Mouse (Mus musculus): ENCODE data around the gene Slc46a1. TPM values are rescaled to one million over a fixed set of nuclear protein-coding genes. Genes with fewer than 3 reads are reported as not detected.
A peak's percentile ranks its signal among the peaks of the same experiment; 100 is the strongest.

Gene Slc46a1
- 6.9 and 7.3 TPM in 2 replicates for polyA plus RNA-seq (2015; fragmentation: Nextera tagmentation; extraction: Ambion mirVana)

DNA sequence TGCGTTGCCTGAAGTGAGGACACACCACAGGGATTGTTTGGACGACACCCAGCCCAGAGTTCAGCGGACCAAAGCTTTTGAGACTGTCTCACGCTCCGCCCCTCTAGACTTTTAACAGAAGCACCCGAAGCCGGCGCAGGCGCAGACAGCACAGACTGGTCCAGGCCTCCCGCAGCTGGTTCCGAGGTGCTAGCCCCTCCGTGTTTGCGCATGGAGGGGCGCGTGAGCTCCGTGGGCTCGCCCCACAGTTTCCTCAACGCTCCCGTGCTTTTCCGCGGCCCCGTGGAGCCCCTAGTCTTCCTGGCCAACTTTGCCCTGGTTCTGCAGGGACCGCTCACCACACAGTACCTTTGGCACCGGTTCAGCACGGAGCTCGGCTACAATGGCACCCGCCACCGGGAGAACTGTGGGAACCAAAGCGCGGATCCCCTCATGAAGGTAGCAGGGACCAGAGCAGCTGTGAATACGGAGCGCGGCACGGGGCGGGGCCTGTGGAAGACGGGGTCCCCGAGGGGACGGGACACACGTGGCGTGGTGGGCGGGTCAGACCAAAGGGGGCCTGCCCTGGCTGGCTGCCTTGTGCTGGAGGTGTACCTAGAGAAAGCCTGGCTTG is at the start of gene Slc46a1:
TSS of gene Slc46a1 (plus strand) at position 130 of the 613 bp plus-strand sequence.
- WGBS, result under 1% methylated on average over 41 of the region's 41 CpGs
- Histone ChIP-seq H3K4me1 (peaks cover 28% of the 10 kb centered on the region), H3K36me3 (no peaks in the 10 kb centered on the region), H3K9me3 (peaks cover 5% of the 10 kb centered on the region; the same call in 1 of the 2 replicates), H3K27ac (replicated peaks) (peak within 1 kb of the TSS; percentile 89), H3K4me2 (peak within 1 kb of the TSS; percentile 81), H3K4me3 (peak within 1 kb of the TSS; percentile 64), H3K27me3 (replicated peaks) (no peaks in the 10 kb centered on the region), H3K9ac (peak within 1 kb of the TSS; percentile 87)
- ATAC-seq (ENCODE audit: extremely low read depth, insufficient number of reproducible peaks, low FRiP score, low TSS enrichment), result peak; percentile 73; the same call in 1 of the 2 replicates

DNA sequence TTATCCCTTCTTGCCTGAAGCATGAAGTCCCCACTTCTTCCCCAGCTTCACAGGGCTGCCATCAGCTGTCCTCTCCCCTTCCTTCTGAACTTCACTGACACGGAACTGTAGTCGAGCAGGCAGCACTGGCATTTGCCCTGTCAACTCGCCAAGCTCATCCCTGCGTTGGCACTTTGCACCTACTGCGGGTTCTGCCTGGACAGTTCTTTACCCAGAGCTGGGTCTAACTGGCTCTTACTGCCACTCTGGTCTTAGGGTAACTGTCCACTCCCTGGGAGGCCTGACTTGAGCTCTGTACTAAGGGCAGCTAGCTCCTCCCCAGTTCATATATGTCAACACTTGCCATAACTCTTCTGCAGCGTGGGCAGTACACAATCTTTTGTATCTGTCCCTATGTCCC is 48.6 kb upstream of the Slc46a1 start:
- Histone ChIP-seq H3K27me3 (replicated peaks) (peaks cover 61% of the 10 kb centered on the region), H3K27ac (replicated peaks) (no peak overlapping the region), H3K4me2 (no peak overlapping the region), H3K36me3 (no peaks in the 10 kb centered on the region), H3K9me3 (no peaks in the 10 kb centered on the region), H3K4me3 (no peak overlapping the region), H3K4me1 (no peaks in the 10 kb centered on the region), H3K9ac (no peak overlapping the region)
- 70% methylated on average over 6 of the region's 6 CpGs for WGBS
- no peak for ATAC-seq (ENCODE audit: extremely low read depth, insufficient number of reproducible peaks, low FRiP score, low TSS enrichment)

DNA sequence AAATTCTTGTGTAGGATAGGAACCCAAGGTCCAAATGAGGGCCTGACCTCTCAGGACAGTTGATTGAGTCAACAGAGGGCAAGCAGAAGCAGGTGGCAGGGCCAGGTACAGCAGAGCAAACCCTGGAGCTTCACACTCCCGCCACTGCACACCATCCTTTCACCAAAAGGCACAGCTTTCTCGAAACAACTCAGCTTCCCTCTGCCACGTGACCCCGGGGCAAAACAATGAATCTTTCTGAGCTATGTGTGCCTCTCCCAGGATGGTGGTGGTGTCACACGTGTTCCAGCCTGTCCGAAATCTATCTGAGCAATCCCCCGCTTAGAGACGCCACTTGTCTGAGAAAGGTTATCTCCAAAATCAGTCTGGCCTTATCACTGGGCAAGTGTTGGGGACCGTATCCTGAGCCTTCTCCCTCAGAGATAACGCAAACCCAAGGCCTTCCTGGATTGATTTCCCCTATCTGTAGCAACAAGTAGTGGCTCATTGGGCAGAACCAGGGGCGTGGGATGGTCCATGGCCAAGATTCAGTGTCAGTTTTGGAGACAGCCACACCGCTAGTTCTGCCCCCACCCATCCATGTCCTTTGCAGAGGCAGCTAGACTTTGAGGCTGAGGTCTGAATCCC is 45.1 kb upstream of the Slc46a1 start:
- Histone ChIP-seq H3K27ac (replicated peaks) (no peak overlapping the region), H3K27me3 (replicated peaks) (peaks cover 60% of the 10 kb centered on the region), H3K4me1 (no peaks in the 10 kb centered on the region), H3K4me3 (no peak overlapping the region), H3K9ac (no peak overlapping the region), H3K9me3 (no peaks in the 10 kb centered on the region), H3K4me2 (no peak overlapping the region), H3K36me3 (no peaks in the 10 kb centered on the region)
- no peak for ATAC-seq (ENCODE audit: extremely low read depth, insufficient number of reproducible peaks, low FRiP score, low TSS enrichment)
- WGBS, result 43% methylated on average over 12 of the region's 12 CpGs

DNA sequence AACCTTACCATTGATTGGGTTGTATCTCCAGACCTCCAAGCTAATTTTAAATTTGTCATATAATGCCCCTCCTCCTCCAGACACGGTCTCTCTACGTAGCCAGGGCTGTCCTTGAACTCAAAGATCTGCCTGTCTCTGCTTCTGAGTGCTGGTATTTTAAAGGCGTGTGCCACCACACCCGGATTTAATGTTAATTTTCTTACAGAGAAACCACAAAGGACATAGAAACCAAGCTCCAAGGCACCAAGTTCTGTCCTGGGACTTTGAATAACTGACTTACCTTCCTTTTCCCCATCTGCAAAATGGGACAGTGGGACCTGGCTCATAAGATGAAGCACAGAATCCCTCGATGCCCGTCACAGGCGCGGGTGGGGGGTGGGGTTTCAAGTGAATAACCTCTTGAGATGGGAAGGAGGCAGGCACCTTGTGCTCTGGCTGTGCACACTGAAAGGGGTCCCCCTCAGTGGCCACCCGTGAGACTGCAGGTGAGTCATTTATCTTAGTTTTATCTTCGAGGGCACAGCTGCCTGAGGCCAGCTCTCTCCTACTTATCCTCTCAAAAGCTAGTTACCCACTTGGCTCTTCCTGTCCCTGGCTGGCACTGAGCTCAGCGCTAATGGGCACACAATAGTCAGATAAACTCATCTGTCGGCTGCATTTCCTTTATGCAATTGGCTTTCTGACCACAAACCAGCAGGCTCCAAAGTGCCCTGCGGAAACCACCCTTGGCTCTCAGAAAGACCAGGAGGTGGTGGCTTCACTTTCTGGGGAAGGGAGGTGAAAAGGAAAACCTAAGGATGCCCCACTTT is 44.1 kb upstream of the Slc46a1 start:
- Histone ChIP-seq H3K4me2 (no peak overlapping the region), H3K9ac (no peak overlapping the region), H3K27me3 (replicated peaks) (peaks cover 56% of the 10 kb centered on the region), H3K4me3 (no peak overlapping the region), H3K4me1 (no peaks in the 10 kb centered on the region), H3K27ac (replicated peaks) (no peak overlapping the region), H3K9me3 (no peaks in the 10 kb centered on the region), H3K36me3 (no peaks in the 10 kb centered on the region)
- ATAC-seq (ENCODE audit: extremely low read depth, insufficient number of reproducible peaks, low FRiP score, low TSS enrichment), result no peak
- WGBS, result 51% methylated on average over 13 of the region's 13 CpGs

DNA sequence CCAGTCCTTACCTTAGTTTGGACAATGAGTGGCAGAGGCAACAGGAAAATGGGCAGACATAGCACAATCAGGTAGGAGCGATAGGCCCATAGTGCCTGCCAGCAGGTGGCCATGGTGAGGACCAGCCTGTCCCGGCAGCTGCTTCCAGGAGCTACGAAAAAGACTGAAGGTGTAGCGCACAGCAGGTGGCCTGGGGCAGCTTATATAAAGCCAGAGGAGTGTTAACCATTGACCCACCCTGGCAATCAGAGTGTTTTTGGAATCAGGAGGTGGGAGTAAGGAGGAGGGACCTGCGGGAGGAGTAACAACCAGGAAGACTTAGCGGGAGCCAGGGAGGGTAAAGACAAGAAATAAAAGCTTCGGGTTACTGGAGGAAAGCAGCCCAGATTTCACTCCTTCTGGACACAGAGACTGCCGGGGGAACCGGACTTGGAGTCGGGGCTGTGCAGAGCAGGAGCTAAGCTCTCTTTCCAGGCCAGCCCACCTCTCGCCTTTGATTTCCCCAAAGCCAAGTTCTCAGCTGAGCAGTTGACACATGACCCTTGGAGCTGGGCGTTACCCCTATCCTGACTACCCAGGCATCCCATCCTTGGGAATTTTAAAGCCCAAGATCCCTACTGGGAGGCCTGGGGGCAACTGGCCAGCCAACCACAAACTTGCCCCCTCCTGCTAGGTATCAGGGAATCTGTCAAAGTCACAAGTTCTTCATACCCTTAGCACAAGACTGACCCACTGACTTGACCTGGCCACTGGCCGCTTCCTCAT is 43.3 kb upstream of the Slc46a1 start, which contains the start of gene Slc13a2:
TSS of gene Slc13a2 (minus strand) at position 163 of the 765 bp plus-strand sequence.
- WGBS, result 19% methylated on average over 13 of the region's 13 CpGs

DNA sequence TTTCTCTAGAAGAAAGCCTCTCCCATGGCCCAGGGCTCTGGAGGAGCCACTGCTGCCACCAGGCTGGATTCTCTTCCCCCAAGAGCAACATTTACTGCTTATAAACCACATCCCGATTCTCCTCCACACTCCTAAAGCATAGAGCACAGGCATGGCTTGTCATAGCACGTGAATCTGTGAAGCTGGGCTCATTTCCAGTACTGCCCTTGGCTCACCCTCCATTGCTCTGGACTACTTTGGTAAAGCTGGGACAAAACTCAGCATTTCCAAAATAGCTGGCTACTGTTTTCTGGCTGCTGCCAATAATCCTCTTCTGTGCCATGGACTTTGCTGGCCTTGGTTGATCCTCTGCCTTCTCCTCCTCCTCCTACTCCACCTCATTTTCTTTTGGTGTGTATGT is 41.1 kb upstream of the Slc46a1 start:
- H3K27ac ChIP-seq (replicated peaks), result no peak overlapping the region
- H3K4me1 ChIP-seq, result no peaks in the 10 kb centered on the region
- no peaks in the 10 kb centered on the region for H3K9me3 ChIP-seq
- H3K27me3 ChIP-seq (replicated peaks), result peaks cover 38% of the 10 kb centered on the region
- no peak for ATAC-seq (ENCODE audit: extremely low read depth, insufficient number of reproducible peaks, low FRiP score, low TSS enrichment)
- H3K9ac ChIP-seq, result no peak overlapping the region
- H3K36me3 ChIP-seq, result no peaks in the 10 kb centered on the region
- H3K4me3 ChIP-seq, result no peak overlapping the region
- H3K4me2 ChIP-seq, result no peak overlapping the region
- 54% methylated on average over 2 of the region's 2 CpGs for WGBS

More for the DNA sequence above, 43.3 kb upstream of the Slc46a1 start, which contains the start of gene Slc13a2:
- peaks cover 48% of the 10 kb centered on the region for H3K27me3 ChIP-seq (replicated peaks)
- no peak within 1 kb of the TSS for H3K9ac ChIP-seq
- no peaks in the 10 kb centered on the region for H3K9me3 ChIP-seq
- H3K4me1 ChIP-seq, result no peaks in the 10 kb centered on the region
- H3K4me3 ChIP-seq, result no peak within 1 kb of the TSS
- H3K27ac ChIP-seq (replicated peaks), result no peak within 1 kb of the TSS
- H3K4me2 ChIP-seq, result no peak within 1 kb of the TSS
- ATAC-seq (ENCODE audit: extremely low read depth, insufficient number of reproducible peaks, low FRiP score, low TSS enrichment), result no peak
- no peaks in the 10 kb centered on the region for H3K36me3 ChIP-seq

DNA sequence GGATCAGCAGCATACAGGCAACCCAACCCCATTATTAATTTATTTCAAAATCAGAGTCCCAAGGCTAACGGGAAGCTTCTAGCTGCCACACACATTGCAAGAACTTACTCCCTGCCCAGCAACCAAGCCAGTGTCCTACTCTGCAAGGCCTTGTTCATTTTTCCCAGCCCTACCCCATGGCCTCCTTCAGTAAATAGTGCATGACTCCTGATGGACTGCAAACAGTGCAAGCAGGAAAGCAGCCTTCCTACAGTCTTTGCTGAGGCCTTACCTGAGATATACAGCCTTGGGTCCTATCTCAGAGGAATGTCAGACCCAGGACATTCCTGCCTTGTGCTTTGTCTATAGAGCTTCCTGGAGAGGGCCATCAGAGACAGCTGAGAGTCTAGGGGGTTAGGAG is 39.9 kb upstream of the Slc46a1 start:
- WGBS, result 79% methylated on average over 1 of the region's 1 CpGs
- Histone ChIP-seq H3K27me3 (replicated peaks) (peaks cover 27% of the 10 kb centered on the region), H3K36me3 (no peaks in the 10 kb centered on the region), H3K4me3 (no peak overlapping the region), H3K4me2 (no peak overlapping the region), H3K27ac (replicated peaks) (no peak overlapping the region), H3K9ac (no peak overlapping the region), H3K9me3 (no peaks in the 10 kb centered on the region), H3K4me1 (no peaks in the 10 kb centered on the region)
- ATAC-seq (ENCODE audit: extremely low read depth, insufficient number of reproducible peaks, low FRiP score, low TSS enrichment), result no peak

DNA sequence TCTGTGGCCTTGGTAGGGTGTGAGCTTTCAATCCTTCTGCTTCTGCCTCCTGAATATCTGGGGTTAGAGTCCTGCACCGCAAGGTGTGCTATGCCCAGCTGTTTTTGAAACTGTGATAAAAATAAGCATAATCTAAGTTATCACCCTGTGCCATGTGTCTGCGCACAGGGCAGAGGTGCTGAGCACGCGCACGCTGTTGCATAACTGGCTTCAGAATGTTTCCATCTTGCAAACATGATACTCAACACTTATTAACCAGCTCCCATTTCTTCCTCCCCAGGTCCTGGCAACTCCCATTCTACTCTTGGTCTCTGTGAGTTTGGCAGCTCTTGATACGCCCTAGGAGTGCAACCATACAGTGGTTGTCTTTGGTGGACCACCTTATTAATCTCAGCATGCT is 37.8 kb upstream of the Slc46a1 start:
- Histone ChIP-seq H3K9me3 (no peaks in the 10 kb centered on the region), H3K27me3 (replicated peaks) (peaks cover 6% of the 10 kb centered on the region), H3K9ac (no peak overlapping the region), H3K4me2 (no peak overlapping the region), H3K36me3 (no peaks in the 10 kb centered on the region), H3K4me3 (no peak overlapping the region), H3K27ac (replicated peaks) (no peak overlapping the region), H3K4me1 (no peaks in the 10 kb centered on the region)
- WGBS, result 91% methylated on average over 6 of the region's 6 CpGs
- ATAC-seq (ENCODE audit: extremely low read depth, insufficient number of reproducible peaks, low FRiP score, low TSS enrichment), result no peak

DNA sequence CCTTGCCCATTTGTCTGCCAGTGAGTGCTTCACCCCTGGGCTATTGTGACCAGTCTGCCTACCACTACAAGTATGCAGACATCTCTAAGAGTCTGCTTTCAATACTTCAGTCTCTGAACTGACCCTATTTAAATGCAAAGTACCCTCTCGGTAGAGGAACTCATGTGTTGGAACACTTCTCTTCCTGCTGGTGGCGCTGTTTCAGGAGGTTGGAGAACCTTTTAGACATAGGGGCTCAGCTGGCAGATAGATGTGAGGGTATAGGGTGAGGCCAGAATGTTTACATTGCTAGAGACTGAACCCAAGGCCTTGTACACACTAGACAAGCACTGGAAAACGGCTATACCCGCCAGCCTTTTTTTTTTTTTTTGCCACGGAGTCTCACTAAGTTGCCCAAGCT is 37.2 kb upstream of the Slc46a1 start:
- WGBS, result 74% methylated on average over 5 of the region's 5 CpGs
- no peak overlapping the region for H3K9ac ChIP-seq
- H3K36me3 ChIP-seq, result no peaks in the 10 kb centered on the region
- no peak overlapping the region for H3K4me2 ChIP-seq
- no peaks in the 10 kb centered on the region for H3K9me3 ChIP-seq
- H3K27ac ChIP-seq (replicated peaks), result no peak overlapping the region
- H3K4me1 ChIP-seq, result no peaks in the 10 kb centered on the region
- no peak for ATAC-seq (ENCODE audit: extremely low read depth, insufficient number of reproducible peaks, low FRiP score, low TSS enrichment)
- peaks cover 3% of the 10 kb centered on the region; the same call in 1 of the 2 replicates for H3K27me3 ChIP-seq (replicated peaks)
- no peak overlapping the region for H3K4me3 ChIP-seq

DNA sequence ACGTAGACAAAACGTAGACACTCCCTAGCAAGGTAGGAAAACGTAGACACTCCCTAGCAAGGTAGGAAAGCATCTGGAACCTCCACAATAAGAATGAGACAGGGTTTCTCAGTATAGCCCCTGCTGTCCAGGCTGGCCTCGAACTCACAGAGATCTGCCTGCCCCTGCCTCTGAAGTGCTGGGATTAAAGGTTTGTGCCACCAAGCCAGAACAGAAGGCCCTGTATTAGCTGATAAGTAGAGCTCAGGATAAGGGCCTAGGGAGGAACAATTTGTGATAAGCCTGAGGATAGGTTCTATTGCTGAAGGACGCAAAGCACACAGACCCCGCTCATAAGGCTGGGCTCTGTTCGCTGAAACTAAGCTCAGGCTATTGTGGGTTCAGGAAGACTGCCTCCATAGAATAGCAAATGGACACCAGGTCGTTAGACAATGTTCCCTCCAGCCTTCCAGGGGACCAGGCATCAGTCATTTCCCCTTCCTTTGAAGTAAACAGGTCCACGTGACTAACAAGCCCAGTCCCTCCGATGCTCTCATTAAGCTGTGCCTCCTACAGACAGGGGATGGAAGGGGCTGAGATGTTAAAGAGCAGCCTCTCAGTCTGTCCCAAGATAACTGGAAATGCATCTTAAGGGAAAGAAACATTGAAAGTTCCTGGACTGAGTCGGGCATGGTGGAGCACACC is 35.2 kb upstream of the Slc46a1 start:
- H3K4me1 ChIP-seq, result no peaks in the 10 kb centered on the region
- H3K9ac ChIP-seq, result no peak overlapping the region
- ATAC-seq (ENCODE audit: extremely low read depth, insufficient number of reproducible peaks, low FRiP score, low TSS enrichment), result no peak
- no peaks in the 10 kb centered on the region for H3K36me3 ChIP-seq
- H3K9me3 ChIP-seq, result no peaks in the 10 kb centered on the region
- no peak overlapping the region for H3K4me2 ChIP-seq
- peaks cover 11% of the 10 kb centered on the region; the same call in 1 of the 2 replicates for H3K27me3 ChIP-seq (replicated peaks)
- H3K27ac ChIP-seq (replicated peaks), result no peak overlapping the region
- WGBS, result 39% methylated on average over 11 of the region's 11 CpGs
- H3K4me3 ChIP-seq, result no peak overlapping the region
